Mouse (Mus musculus) embryo, embryonic 9.5 days (tissue): ENCODE data around the gene Gm10720.
A peak's percentile ranks its signal among the peaks of the same experiment; 100 is the strongest.
"Not testable (repeated sequence)": the region's sequence is repeated elsewhere in the genome, so short reads cannot be mapped to it uniquely, and the experiment has no call there.

Source experiments
- DNase-seq: peaks from one replicate; pipeline ENCODE4 v3.0.0-alpha.2; 2017; ENCODE audit errors: extremely low spot score

The Gm10720 gene

DNA sequence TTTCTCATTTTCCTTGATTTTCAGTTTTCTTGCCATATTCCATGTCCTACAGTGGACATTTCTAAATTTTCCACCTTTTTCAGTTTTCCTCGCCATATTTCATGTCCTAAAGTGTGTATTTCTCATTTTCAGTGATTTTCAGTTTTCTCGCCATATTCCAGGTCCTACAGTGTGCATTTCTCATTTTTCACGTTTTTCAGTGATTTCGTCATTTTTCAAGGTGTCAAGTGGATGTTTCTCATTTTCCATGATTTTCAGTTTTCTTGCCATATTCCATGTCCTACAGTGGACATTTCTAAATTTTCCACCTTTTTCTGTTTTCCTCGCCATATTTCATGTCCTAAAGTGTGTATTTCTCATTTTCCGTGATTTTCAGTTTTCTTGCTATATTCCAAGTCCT lies 10.2 kb downstream of the Gm10720 start:
- not testable (repeated sequence) for DNase-seq

- DNase-seq = not testable (repeated sequence)
Measured at GRCm38 (mm10) chr9:3026136-3026535, 10.7 kb downstream of the Gm10720 start.

GRCm38 (mm10) chr9:3026741-3027140 lies 11.3 kb downstream of the Gm10720 start:
- not testable (repeated sequence) for DNase-seq

GRCm38 (mm10) chr9:3027200-3027599 lies 11.7 kb downstream of the Gm10720 start:
- peak; percentile 67 for DNase-seq

GRCm38 (mm10) chr9:3029276-3030000 lies 14.0 kb downstream of the Gm10720 start:
- not testable (repeated sequence) for DNase-seq

- DNase-seq = peak; percentile 98
Measured at GRCm38 (mm10) chr9:3030677-3031318, 15.3 kb downstream of the Gm10720 start.

DNA sequence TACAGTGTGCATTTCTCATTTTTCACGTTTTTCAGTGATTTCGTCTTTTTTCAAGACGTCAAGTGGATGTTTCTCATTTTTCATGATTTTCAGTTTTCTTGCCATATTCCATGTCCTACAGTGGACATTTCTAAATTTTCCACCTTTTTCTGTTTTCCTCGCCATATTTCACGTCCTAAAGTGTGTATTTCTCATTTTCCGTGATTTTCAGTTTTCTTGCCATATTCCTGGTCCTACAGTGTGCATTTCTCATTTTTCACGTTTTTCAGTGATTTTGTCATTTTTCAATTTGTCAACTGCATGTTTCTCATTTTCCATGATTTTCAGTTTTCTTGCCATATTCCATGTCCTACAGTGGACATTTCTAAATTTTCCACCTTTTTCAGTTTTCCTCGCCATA lies 18.8 kb downstream of the Gm10720 start, which contains the start of gene Gm17535:
Gene Gm17535 (plus strand): TSS at position 301 of the 400 bp plus-strand sequence.
- not testable (repeated sequence) for DNase-seq

- DNase-seq = not testable (repeated sequence)
Measured at GRCm38 (mm10) chr9:3036577-3036976, 21.1 kb downstream of the Gm10720 start, which contains the start of gene Gm10715. Gene Gm10715 (plus strand): TSS chr9:3036877.

DNA sequence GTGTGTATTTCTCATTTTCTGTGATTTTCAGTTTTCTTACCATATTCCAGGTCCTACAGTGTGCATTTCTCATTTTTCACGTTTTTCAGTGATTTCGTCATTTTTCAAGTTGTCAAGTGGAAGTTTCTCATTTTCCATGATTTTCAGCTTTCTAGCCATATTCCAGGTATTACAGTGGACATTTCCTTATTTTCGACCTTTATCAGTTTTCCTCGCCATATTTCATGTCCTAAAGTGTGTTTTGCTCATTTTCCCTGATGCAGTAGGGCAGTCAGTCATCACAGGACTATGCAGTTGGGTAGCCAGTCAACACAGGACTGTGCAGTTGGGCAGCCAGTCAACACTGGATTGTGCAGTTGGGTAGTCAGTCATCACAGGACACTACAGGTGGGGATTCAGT lies 22.7 kb downstream of the Gm10720 start:
- DNase-seq = peak; percentile 8
